Mouse (Mus musculus) MEL (cell line): ENCODE results near the gene Hectd4. TPM values are rescaled to one million over a fixed set of nuclear protein-coding genes. Genes with fewer than 3 reads are reported as not detected.
A peak's percentile ranks its signal among the peaks of the same experiment; 100 is the strongest.
"Not testable (repeated sequence)": the region's sequence is repeated elsewhere in the genome, so short reads cannot be mapped to it uniquely, and the experiment has no call there.

ENCODE experiments used
- DNase-seq: peaks from one replicate; pipeline ENCODE4 v3.0.0; 2011; ENCODE audit warnings: low read depth, low spot score
- H3K27ac ChIP-seq: 2 replicates; pipeline ENCODE4 v1.5.1; 2012; ENCODE audit warnings: low read depth, mild to moderate bottlenecking, control low read depth, low read length, moderate library complexity; ENCODE audit not compliant: control insufficient read depth
- H3K27me3 ChIP-seq, 2 experiments: fragments of 150-350 bp in 1 of 2; sonication (generic) in 1 of 2; 2 replicates each; pipeline ENCODE4 v1.6.1; 2012; ENCODE audit warnings: low read length in 2 of 2, mild to moderate bottlenecking in 2 of 2, improper control_type of control experiment in 1 of 2, moderate library complexity in 1 of 2; ENCODE audit not compliant: insufficient read depth in 2 of 2, control insufficient read depth in 1 of 2
- H3K36me3 ChIP-seq, 2 experiments: 2 replicates each; pipeline ENCODE4 v1.6.1; 2012 to 2014; ENCODE audit warnings: low read length in 2 of 2, improper control_type of control experiment in 1 of 2, inconsistent platforms in 1 of 2, mild to moderate bottlenecking in 1 of 2; ENCODE audit not compliant: insufficient read depth in 2 of 2, control insufficient read depth in 1 of 2
- H3K4me1 ChIP-seq, 2 experiments: fragments of 150-350 bp in 1 of 2; sonication (generic) in 1 of 2; 2 replicates each; pipeline ENCODE4 v1.6.1; 2012; ENCODE audit warnings: low read length in 2 of 2, improper control_type of control experiment in 1 of 2, mild to moderate bottlenecking in 1 of 2; ENCODE audit not compliant: insufficient read depth in 2 of 2, control insufficient read depth in 1 of 2
- H3K4me3 ChIP-seq, 2 experiments: fragments of 150-350 bp in 1 of 2; sonication (generic) in 1 of 2; 2 replicates each; pipeline ENCODE4 v1.5.1; 2012; ENCODE audit warnings: low read depth in 2 of 2, low read length in 2 of 2, mild to moderate bottlenecking in 2 of 2, moderate library complexity in 2 of 2, control low read depth in 1 of 2, improper control_type of control experiment in 1 of 2; ENCODE audit not compliant: control insufficient read depth in 1 of 2, insufficient read depth in 1 of 2
- H3K79me2 ChIP-seq: 2 replicates; pipeline ENCODE4 v1.6.1; 2012; ENCODE audit warnings: mild to moderate bottlenecking, low read length, moderate library complexity; ENCODE audit not compliant: control insufficient read depth, poor library complexity, insufficient read depth
- H3K9ac ChIP-seq: 2 replicates; pipeline ENCODE4 v1.6.1; 2012; ENCODE audit warnings: low read depth, mild to moderate bottlenecking, control low read depth, low read length, moderate library complexity; ENCODE audit not compliant: control insufficient read depth, poor library complexity, severe bottlenecking
- H3K9me3 ChIP-seq: fragments of 150-350 bp; sonication (generic); replicated peaks from 2 replicates; pipeline ENCODE4 v1.6.1; 2012; ENCODE audit warnings: mild to moderate bottlenecking, low read length, improper control_type of control experiment, moderate library complexity; ENCODE audit not compliant: insufficient read depth
- BHLHE40 ChIP-seq: IDR thresholded peaks from 2 replicates; pipeline ENCODE4 v1.6.1; 2012; ENCODE audit warnings: low read depth, mild to moderate bottlenecking, inconsistent platforms, low read length, improper control_type of control experiment, borderline replicate concordance
- EP300 ChIP-seq, 2 experiments: IDR thresholded peaks; 2 replicates each; pipeline ENCODE4 v1.6.1; 2011; ENCODE audit warnings: improper control_type of control experiment in 2 of 2, low read length in 2 of 2, low read depth in 1 of 2, mild to moderate bottlenecking in 1 of 2
- ETS1 ChIP-seq: IDR thresholded peaks from 2 replicates; pipeline ENCODE4 v1.6.1; 2012; ENCODE audit warnings: low read depth, mild to moderate bottlenecking, inconsistent platforms, low read length, improper control_type of control experiment, moderate library complexity
- GATA1 ChIP-seq: IDR thresholded peaks from 2 replicates; pipeline ENCODE4 v1.6.1; 2011; ENCODE audit warnings: low read depth, low read length, improper control_type of control experiment
- MAFK ChIP-seq: IDR thresholded peaks from 2 replicates; pipeline ENCODE4 v1.6.1; 2011; ENCODE audit warnings: low read depth, mild to moderate bottlenecking, low read length, improper control_type of control experiment, borderline replicate concordance
- MAX ChIP-seq: IDR thresholded peaks from 2 replicates; pipeline ENCODE4 v1.6.1; 2011; ENCODE audit warnings: low read length, improper control_type of control experiment
- MAZ ChIP-seq: IDR thresholded peaks from 2 replicates; pipeline ENCODE4 v1.6.1; 2012; ENCODE audit warnings: low read depth, mild to moderate bottlenecking, inconsistent platforms, low read length, improper control_type of control experiment
- MYB ChIP-seq: IDR thresholded peaks from 2 replicates; pipeline ENCODE4 v1.6.1; 2011; ENCODE audit warnings: mild to moderate bottlenecking, low read depth, low read length, improper control_type of control experiment
- POLR2A ChIP-seq, 2 experiments: IDR thresholded peaks; 2 replicates each; pipeline ENCODE4 v1.6.1; 2011 to 2012; ENCODE audit warnings: low read length in 2 of 2, mild to moderate bottlenecking in 2 of 2, control low read depth in 1 of 2, improper control_type of control experiment in 1 of 2, low read depth in 1 of 2, moderate library complexity in 1 of 2; ENCODE audit not compliant: control insufficient read depth in 1 of 2, insufficient read depth in 1 of 2, poor library complexity in 1 of 2
- RCOR1 ChIP-seq: IDR thresholded peaks from 2 replicates; pipeline ENCODE4 v1.6.1; 2012; ENCODE audit warnings: low read depth, mild to moderate bottlenecking, inconsistent platforms, low read length, improper control_type of control experiment
- SMC3 ChIP-seq: IDR thresholded peaks from 2 replicates; pipeline ENCODE4 v1.6.1; 2011; ENCODE audit warnings: low read depth, low read length, improper control_type of control experiment
- TAL1 ChIP-seq: IDR thresholded peaks from 2 replicates; pipeline ENCODE4 v1.6.1; 2012; ENCODE audit warnings: mild to moderate bottlenecking, inconsistent platforms, low read length, moderate library complexity, mixed read lengths
- TBP ChIP-seq: IDR thresholded peaks from 2 replicates; pipeline ENCODE4 v1.8.0; 2011; ENCODE audit warnings: low read depth, low read length, improper control_type of control experiment
- TCF12 ChIP-seq: IDR thresholded peaks from 2 replicates; pipeline ENCODE4 v1.6.1; 2014; ENCODE audit warnings: low read depth, mild to moderate bottlenecking, inconsistent platforms, low read length, improper control_type of control experiment, moderate library complexity
- ZC3H11A ChIP-seq: IDR thresholded peaks from 2 replicates; pipeline ENCODE4 v1.6.1; 2012; ENCODE audit warnings: low read depth, mild to moderate bottlenecking, inconsistent platforms, low read length, improper control_type of control experiment
- ZNF384 ChIP-seq: IDR thresholded peaks from 2 replicates; pipeline ENCODE4 v1.6.1; 2012; ENCODE audit warnings: low read depth, mild to moderate bottlenecking, inconsistent platforms, low read length, improper control_type of control experiment
- polyA plus RNA-seq, 2 experiments: library from polyadenylated mRNA; stranded (reverse) in 1 of 2; unstranded in 1 of 2; fragments of >175 nt in 1 of 2; fragments of >200 nt in 1 of 2; gene quantifications; 2 replicates each; pipeline versions ENCODE4 v1.2.1 to v1.2.4; 2012; ENCODE audit warnings: low replicate concordance in 2 of 2, low read depth in 1 of 2; ENCODE audit not compliant: insufficient read length in 2 of 2, insufficient read depth in 1 of 2, missing spikeins in 1 of 2
- total RNA-seq: library from RNA; depleted of rRNA; stranded (reverse); fragments of 300-350 nt; gene quantifications from 2 replicates; pipeline ENCODE4 v1.2.3, GENCODE M21; 2012

Hectd4 gene
- total and polyA plus RNA-seq, 3 experiments, result 7.0 to 10.8 TPM; not detected in 1

DNA sequence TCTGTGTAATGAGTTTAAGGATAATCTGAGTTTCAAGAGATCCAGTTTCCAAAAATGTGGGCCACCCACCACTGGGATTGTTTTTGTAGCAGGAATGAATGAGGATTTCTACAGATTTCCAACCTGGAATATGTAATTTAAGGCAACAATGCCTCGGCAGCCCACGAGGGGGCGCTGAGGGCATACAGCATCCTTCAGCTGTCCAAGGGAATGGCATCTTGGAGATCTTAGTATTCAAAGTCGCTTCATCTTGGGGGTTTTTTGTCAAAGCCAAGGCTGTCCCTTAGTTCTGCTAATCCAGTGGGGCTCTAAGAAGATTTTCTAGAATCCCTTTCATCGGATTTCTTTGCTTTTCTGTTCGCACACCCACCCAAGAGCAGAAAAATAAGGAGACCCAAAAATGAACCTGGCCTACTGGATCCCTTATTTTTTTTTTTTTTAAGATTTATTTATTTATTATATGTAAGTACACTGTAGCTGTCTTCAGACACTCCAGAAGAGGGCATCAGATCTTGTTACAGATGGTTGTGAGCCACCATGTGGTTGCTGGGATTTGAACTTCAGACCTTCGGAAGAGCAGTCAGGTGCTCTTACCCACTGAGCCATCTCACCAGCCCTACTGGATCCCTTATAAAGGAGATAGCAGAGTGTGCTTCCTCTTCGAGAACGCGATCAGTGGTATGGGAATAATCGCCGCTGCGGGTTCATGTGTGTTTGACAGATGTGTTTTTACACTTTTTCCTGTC is 4.5 kb upstream of the Hectd4 start (continued):
- TF ChIP-seq RCOR1, result no peak
- TF ChIP-seq BHLHE40, result no peak
- 0 out of 2 replicates have a peak, but pooled peaks have one; percentile 2 for TF ChIP-seq MAX

DNA sequence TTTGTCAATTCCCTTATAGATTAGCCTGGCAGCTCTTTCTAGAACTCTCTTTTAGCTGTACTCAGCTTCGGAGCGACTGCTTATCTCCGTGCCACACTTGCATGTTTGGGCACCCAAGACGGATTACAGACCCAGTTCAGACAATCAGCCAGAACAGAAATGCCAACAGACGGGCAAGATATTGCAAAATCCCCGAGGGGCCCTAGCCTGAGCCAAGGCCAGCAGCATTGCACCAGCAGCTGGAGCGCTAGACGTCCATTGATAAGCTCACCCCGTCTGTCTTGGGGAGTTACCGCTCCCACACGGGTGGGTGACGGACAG is 3.9 kb upstream of the Hectd4 start:
- peak; percentile 89 for TF ChIP-seq TCF12
- 0 out of 2 replicates have a peak, but pooled peaks have one; percentile 2 for TF ChIP-seq SMC3
- TF ChIP-seq MYB, result 0 out of 2 replicates have a peak, but pooled peaks have one; percentile 32
- TF ChIP-seq POLR2A (IDR thresholded peaks at IDR 0.05; ENCODE audit: control insufficient read depth in 1 of 2, insufficient read depth in 1 of 2, low read depth in 1 of 2, low read length in 2 of 2, poor library complexity in 1 of 2), result no peak
- peak; percentile 73 to 86 for TF ChIP-seq EP300 (IDR thresholded peaks at IDR 0.05; ENCODE audit: low read depth in 1 of 2, low read length in 2 of 2)
- TF ChIP-seq ZC3H11A, result no peak; the same call in 1 of the 2 replicates
- peak; percentile 66 for TF ChIP-seq ETS1
- TF ChIP-seq GATA1, result peak; percentile 79
- TF ChIP-seq MAZ, result no peak
- peak; percentile 84 for TF ChIP-seq TAL1
- TF ChIP-seq, all 39 proteins: peak for 7
- Histone ChIP-seq H3K27ac (peak overlapping the region; percentile 54), H3K36me3 (peaks cover 2 to 3% of the 10 kb centered on the region in 2 experiments; a peak in 2 of 4 replicates), H3K9me3 (no peaks in the 10 kb centered on the region), H3K79me2 (peaks cover 9% of the 10 kb centered on the region), H3K27me3 (no peaks in the 10 kb centered on the region), H3K9ac (peak overlapping the region; percentile 58), H3K4me3 (peak overlapping the region; percentile 64 to 67), H3K4me1 (peaks cover 2 to 3% of the 10 kb centered on the region in 2 experiments; a peak in 2 of 4 replicates)
- DNase-seq, result peak; percentile 89

- not testable (repeated sequence) for H3K36me3 ChIP-seq, H3K9me3 ChIP-seq, H3K27me3 ChIP-seq, H3K4me1 ChIP-seq
- TF ChIP-seq MAX, result 0 out of 2 replicates have a peak, but pooled peaks have one; percentile 22
- TF ChIP-seq ZNF384, result peak; percentile 82
- TF ChIP-seq MAFK, result peak; percentile 63; the same call in 1 of the 2 replicates
- peak; percentile 93 for TF ChIP-seq TBP
- DNase-seq, result peak; percentile 89
- peaks cover 16% of the 10 kb centered on the region for H3K79me2 ChIP-seq
- H3K27ac ChIP-seq, result peak overlapping the region; percentile 54
- H3K4me3 ChIP-seq, result peak overlapping the region; percentile 64 to 67
- H3K9ac ChIP-seq, result peak overlapping the region; percentile 58
Measured at GRCm38 (mm10) chr5:121216584-121217312, 3.3 kb upstream of the Hectd4 start.
